Mouse (Mus musculus): ENCODE data around the gene Gulp1. TPM values are rescaled to one million over a fixed set of nuclear protein-coding genes. Genes with fewer than 3 reads are reported as not detected.

Gene Gulp1
- 2.0 TPM for polyA plus RNA-seq (2012; fragmentation: generic; extraction: Trizol)

DNA sequence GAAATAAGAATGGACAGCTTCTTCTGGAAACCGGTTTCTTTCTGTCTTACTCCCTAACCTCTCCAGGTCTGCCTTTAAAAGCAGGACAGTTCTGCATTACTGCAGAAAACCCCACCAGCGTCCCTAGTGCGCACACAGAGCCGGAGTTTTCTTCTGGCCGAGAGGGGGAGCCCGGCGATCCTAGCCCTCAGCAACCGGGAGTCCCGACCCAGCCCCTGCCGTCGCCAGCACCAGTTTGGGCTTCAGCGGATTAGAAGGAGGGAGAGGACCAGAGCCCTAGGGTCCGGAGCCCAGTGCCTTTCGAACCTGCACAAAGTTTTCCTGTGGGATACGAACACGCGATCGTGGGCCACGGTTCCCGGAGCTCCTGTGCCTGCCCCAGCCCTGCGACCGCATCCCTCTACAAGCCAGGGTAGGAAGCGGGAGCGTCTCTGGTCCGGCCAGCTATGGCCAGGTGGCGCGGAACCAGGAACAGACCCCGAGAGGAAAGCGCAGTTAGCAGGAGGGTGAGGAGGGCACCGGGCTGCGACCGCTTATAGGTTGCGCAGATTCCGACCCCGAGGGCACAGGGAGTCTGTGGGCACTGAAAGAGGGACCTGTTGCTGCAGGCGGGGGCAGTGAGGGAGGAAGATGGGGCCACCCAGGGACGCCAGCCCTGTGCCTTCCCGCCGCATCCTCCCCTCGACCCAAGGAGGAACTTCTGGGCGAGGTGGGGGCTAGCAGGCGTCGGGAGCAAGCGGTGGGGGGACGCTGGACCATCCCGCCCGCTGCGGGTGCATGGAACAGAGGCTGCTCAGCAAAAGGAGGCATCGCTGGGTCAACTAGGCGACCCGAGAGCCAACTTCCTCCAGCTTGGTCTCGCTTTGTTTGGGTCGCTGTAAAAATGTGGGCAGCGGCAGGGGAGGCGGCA lies at the start of gene Gulp1:
Gene Gulp1 (plus strand): TSS at position 51 of the 910 bp plus-strand sequence.
- Histone ChIP-seq H3K4me2 (ENCODE audit: low read depth) (peak within 1 kb of the TSS; percentile 89), H3K79me2 (ENCODE audit: control insufficient read depth, insufficient read depth) (no peaks in the 10 kb centered on the region), H3K36me3 (ENCODE audit: control insufficient read depth, insufficient read depth) (no peaks in the 10 kb centered on the region), H3K4me3 (peak within 1 kb of the TSS; percentile 70), H3K27me3 (ENCODE audit: control insufficient read depth, insufficient read depth, insufficient read length) (no peaks in the 10 kb centered on the region), H3ac (ENCODE audit: control insufficient read depth, insufficient read length) (peak within 1 kb of the TSS; percentile 37)
- no peak for TF ChIP-seq TCF12 (IDR thresholded peaks at IDR 0.05; ENCODE audit: insufficient read depth, poor library complexity, severe bottlenecking)
- no peak for TF ChIP-seq POLR2AphosphoS2 (IDR thresholded peaks at IDR 0.05; ENCODE audit: insufficient read length, low read depth)
- TF ChIP-seq USF1 (IDR thresholded peaks at IDR 0.05; ENCODE audit: low read depth) = no peak
- TF ChIP-seq TCF3 (IDR thresholded peaks at IDR 0.05; ENCODE audit: insufficient read length, low read depth) = no peak
- no peak for TF ChIP-seq MYOG (IDR thresholded peaks at IDR 0.05; ENCODE audit: control insufficient read depth in 1 of 3, insufficient read depth in 1 of 3, insufficient read length in 2 of 3, low read depth in 2 of 3)
- TF ChIP-seq MAX (IDR thresholded peaks at IDR 0.05; ENCODE audit: low read depth) = no peak
- no peak for TF ChIP-seq POLR2A (IDR thresholded peaks at IDR 0.05; ENCODE audit: insufficient read length, low read depth)
- TF ChIP-seq CEBPB (IDR thresholded peaks at IDR 0.05; ENCODE audit: insufficient read depth, poor library complexity, severe bottlenecking) = no peak

DNA sequence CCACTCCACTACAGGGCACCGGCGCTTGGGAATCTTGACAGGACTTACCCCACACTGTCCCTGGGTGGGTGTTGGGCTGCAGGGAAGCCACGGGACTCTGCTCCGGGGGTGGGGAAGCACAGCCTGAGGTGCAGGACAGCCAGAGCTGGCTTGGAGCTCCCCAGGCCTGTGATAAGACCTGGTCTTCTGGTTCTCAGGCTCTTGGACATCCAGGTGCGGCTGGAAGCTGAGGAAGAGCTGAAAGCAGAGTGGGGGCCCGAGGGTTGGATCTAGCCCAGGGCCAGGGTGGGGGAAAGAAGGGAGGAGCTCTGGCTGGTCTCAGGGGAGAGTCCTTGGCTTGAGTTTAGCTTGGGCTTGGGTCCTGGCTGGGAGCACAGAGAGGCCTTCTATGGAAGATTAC lies 1.1 kb upstream of the Gulp1 start:
- H3K27me3 ChIP-seq (ENCODE audit: control insufficient read depth, insufficient read depth, insufficient read length) = no peaks in the 10 kb centered on the region
- H3K4me3 ChIP-seq = no peak overlapping the region
- no peaks in the 10 kb centered on the region for H3K36me3 ChIP-seq (ENCODE audit: control insufficient read depth, insufficient read depth)
- TF ChIP-seq MAX (IDR thresholded peaks at IDR 0.05; ENCODE audit: low read depth) (no peak), TCF3 (IDR thresholded peaks at IDR 0.05; ENCODE audit: insufficient read length, low read depth) (no peak), POLR2AphosphoS2 (IDR thresholded peaks at IDR 0.05; ENCODE audit: insufficient read length, low read depth) (no peak), SRF (IDR thresholded peaks at IDR 0.05; ENCODE audit: control insufficient read depth, insufficient read length, low read depth) (no peak), MYOD1 (IDR thresholded peaks at IDR 0.05; ENCODE audit: control insufficient read depth in 1 of 3, insufficient read length in 2 of 3, low read depth in 2 of 3) (no peak), MYOG (IDR thresholded peaks at IDR 0.05; ENCODE audit: control insufficient read depth in 1 of 3, insufficient read depth in 1 of 3, insufficient read length in 2 of 3, low read depth in 2 of 3) (no peak), TCF12 (IDR thresholded peaks at IDR 0.05; ENCODE audit: insufficient read depth, poor library complexity, severe bottlenecking) (no peak), REST (IDR thresholded peaks at IDR 0.05; ENCODE audit: insufficient read depth, insufficient read length) (no peak), POLR2A (IDR thresholded peaks at IDR 0.05; ENCODE audit: insufficient read length, low read depth) (no peak), USF1 (IDR thresholded peaks at IDR 0.05; ENCODE audit: low read depth) (no peak), CEBPB (IDR thresholded peaks at IDR 0.05; ENCODE audit: insufficient read depth, poor library complexity, severe bottlenecking) (no peak), E2F4 (IDR thresholded peaks at IDR 0.05; ENCODE audit: insufficient read depth) (no peak)
- H3ac ChIP-seq (ENCODE audit: control insufficient read depth, insufficient read length) = no peak overlapping the region
- H3K79me2 ChIP-seq (ENCODE audit: control insufficient read depth, insufficient read depth) = no peaks in the 10 kb centered on the region
- no peak overlapping the region for H3K4me2 ChIP-seq (ENCODE audit: low read depth)

DNA sequence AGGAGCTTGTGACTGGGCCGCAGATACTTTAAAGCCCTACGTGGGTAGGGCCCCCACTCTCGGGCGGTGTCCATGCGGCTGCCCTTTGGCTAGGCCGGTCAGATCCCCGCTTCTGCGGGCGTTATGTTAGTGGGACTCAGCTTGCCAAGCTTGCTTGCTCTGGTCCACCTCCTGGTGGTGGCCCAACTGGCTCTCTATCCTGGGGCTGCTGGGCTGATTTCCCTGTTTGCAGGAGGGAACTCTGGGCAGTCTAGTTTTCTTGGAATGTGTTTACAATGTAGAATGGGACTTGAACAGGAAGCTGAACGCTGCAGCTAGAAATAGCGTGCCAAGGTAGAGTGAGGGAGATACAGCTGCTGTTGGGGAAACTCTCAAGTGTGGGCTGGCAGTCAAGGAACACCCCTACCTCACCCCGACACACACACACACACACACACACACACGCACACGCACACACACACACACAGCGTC lies 1.1 kb downstream of the Gulp1 start:
- peak overlapping the region; percentile 89 for H3K4me2 ChIP-seq (ENCODE audit: low read depth)
- H3K27me3 ChIP-seq (ENCODE audit: control insufficient read depth, insufficient read depth, insufficient read length) = no peaks in the 10 kb centered on the region
- no peaks in the 10 kb centered on the region for H3K79me2 ChIP-seq (ENCODE audit: control insufficient read depth, insufficient read depth)
- no peak for TF ChIP-seq CEBPB (IDR thresholded peaks at IDR 0.05; ENCODE audit: insufficient read depth, poor library complexity, severe bottlenecking)
- H3K4me3 ChIP-seq = peak overlapping the region; percentile 70
- H3ac ChIP-seq (ENCODE audit: control insufficient read depth, insufficient read length) = peak overlapping the region; percentile 37
- H3K36me3 ChIP-seq (ENCODE audit: control insufficient read depth, insufficient read depth) = no peaks in the 10 kb centered on the region

DNA sequence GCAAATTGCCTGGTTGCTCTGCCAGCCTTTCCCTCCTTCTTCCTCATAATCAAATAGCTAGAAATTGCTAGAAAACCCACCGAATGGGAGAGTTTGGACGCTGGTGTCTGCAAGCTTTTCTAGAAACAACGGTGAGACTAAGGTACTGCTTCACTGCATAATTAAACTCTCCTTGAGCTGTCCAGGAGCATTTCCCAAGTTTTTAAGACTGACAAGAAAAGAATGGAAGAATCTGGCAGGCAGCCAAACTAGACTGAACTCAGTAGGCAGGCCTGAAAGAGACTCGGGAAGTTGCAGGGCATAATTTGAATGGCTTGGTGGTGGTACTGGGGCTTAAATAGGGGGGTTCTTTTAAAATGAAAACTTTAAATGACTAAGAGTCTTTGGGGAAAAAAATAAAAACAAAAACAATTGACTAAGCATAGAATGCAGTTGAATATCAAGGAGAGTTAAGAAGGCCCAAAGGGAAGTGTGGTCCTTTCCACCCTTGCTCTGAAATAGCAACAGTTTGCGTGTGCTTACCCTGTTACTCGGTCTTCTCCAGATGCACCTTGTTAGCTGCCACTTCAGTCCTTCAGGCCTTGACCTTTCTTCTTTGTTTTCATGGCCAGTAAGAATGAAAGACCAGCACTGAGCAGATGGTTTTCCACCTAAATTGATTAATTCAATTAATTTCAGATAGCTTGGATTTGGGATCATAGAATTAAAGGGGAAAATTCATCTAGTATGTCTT lies 2.0 kb downstream of the Gulp1 start:
- Histone ChIP-seq H3K36me3 (ENCODE audit: control insufficient read depth, insufficient read depth) (no peaks in the 10 kb centered on the region), H3K27me3 (ENCODE audit: control insufficient read depth, insufficient read depth, insufficient read length) (no peaks in the 10 kb centered on the region), H3K79me2 (ENCODE audit: control insufficient read depth, insufficient read depth) (peaks cover 5% of the 10 kb centered on the region), H3K4me2 (ENCODE audit: low read depth) (peak overlapping the region; percentile 89), H3ac (ENCODE audit: control insufficient read depth, insufficient read length) (no peak overlapping the region), H3K4me3 (no peak overlapping the region)
- TF ChIP-seq MYOG (IDR thresholded peaks at IDR 0.05; ENCODE audit: control insufficient read depth in 1 of 3, insufficient read depth in 1 of 3, insufficient read length in 2 of 3, low read depth in 2 of 3) (no peak), E2F4 (IDR thresholded peaks at IDR 0.05; ENCODE audit: insufficient read depth) (no peak), REST (IDR thresholded peaks at IDR 0.05; ENCODE audit: insufficient read depth, insufficient read length) (no peak), MAX (IDR thresholded peaks at IDR 0.05; ENCODE audit: low read depth) (no peak), TCF12 (IDR thresholded peaks at IDR 0.05; ENCODE audit: insufficient read depth, poor library complexity, severe bottlenecking) (no peak), MYOD1 (IDR thresholded peaks at IDR 0.05; ENCODE audit: control insufficient read depth in 1 of 3, insufficient read length in 2 of 3, low read depth in 2 of 3) (no peak)

DNA sequence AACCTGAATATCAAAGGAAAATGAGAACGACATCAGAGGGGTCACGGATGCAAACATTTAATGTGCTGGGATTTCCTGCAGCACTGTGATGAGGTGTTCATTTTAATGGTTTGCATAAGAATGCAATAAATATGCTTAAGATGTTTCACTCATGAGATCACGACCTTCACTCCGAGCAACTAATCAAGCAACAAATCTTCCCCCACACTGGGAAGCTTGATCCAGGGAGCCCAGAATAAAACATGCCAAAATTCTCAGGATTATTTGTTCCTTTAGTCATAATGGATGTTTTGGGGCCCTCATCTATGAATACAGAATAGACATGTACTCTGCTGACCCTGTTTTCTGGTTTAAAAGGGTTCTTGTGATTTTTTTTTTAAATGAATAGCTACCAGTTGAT lies 16.1 kb downstream of the Gulp1 start:
- Histone ChIP-seq H3ac (ENCODE audit: control insufficient read depth, insufficient read length) (no peak overlapping the region), H3K4me2 (ENCODE audit: low read depth) (no peak overlapping the region), H3K36me3 (ENCODE audit: control insufficient read depth, insufficient read depth) (no peaks in the 10 kb centered on the region), H3K27me3 (ENCODE audit: control insufficient read depth, insufficient read depth, insufficient read length) (no peaks in the 10 kb centered on the region), H3K79me2 (ENCODE audit: control insufficient read depth, insufficient read depth) (no peaks in the 10 kb centered on the region), H3K4me3 (no peak overlapping the region)
- TF ChIP-seq POLR2AphosphoS2 (IDR thresholded peaks at IDR 0.05; ENCODE audit: insufficient read length, low read depth) (no peak), CEBPB (IDR thresholded peaks at IDR 0.05; ENCODE audit: insufficient read depth, poor library complexity, severe bottlenecking) (no peak), TCF3 (IDR thresholded peaks at IDR 0.05; ENCODE audit: insufficient read length, low read depth) (no peak), MAX (IDR thresholded peaks at IDR 0.05; ENCODE audit: low read depth) (no peak), MYOG (IDR thresholded peaks at IDR 0.05; ENCODE audit: control insufficient read depth in 1 of 3, insufficient read depth in 1 of 3, insufficient read length in 2 of 3, low read depth in 2 of 3) (no peak), POLR2A (IDR thresholded peaks at IDR 0.05; ENCODE audit: insufficient read length, low read depth) (no peak), TCF12 (IDR thresholded peaks at IDR 0.05; ENCODE audit: insufficient read depth, poor library complexity, severe bottlenecking) (no peak), REST (IDR thresholded peaks at IDR 0.05; ENCODE audit: insufficient read depth, insufficient read length) (no peak), USF1 (IDR thresholded peaks at IDR 0.05; ENCODE audit: low read depth) (no peak), SRF (IDR thresholded peaks at IDR 0.05; ENCODE audit: control insufficient read depth, insufficient read length, low read depth) (no peak), E2F4 (IDR thresholded peaks at IDR 0.05; ENCODE audit: insufficient read depth) (no peak), MYOD1 (IDR thresholded peaks at IDR 0.05; ENCODE audit: control insufficient read depth in 1 of 3, insufficient read length in 2 of 3, low read depth in 2 of 3) (no peak)

All from myocyte (in vitro differentiated cells).